Mouse (Mus musculus) mature B cell (primary cell): ENCODE measurements around the gene Ifna1.

Experiments used
- in situ Hi-C: fragments of 300-500 bp; cut with MboI; formaldehyde crosslinking; loops from 2 replicates; pipeline ENCODE4 v1.14.3; 2019

Ifna1 gene

DNA sequence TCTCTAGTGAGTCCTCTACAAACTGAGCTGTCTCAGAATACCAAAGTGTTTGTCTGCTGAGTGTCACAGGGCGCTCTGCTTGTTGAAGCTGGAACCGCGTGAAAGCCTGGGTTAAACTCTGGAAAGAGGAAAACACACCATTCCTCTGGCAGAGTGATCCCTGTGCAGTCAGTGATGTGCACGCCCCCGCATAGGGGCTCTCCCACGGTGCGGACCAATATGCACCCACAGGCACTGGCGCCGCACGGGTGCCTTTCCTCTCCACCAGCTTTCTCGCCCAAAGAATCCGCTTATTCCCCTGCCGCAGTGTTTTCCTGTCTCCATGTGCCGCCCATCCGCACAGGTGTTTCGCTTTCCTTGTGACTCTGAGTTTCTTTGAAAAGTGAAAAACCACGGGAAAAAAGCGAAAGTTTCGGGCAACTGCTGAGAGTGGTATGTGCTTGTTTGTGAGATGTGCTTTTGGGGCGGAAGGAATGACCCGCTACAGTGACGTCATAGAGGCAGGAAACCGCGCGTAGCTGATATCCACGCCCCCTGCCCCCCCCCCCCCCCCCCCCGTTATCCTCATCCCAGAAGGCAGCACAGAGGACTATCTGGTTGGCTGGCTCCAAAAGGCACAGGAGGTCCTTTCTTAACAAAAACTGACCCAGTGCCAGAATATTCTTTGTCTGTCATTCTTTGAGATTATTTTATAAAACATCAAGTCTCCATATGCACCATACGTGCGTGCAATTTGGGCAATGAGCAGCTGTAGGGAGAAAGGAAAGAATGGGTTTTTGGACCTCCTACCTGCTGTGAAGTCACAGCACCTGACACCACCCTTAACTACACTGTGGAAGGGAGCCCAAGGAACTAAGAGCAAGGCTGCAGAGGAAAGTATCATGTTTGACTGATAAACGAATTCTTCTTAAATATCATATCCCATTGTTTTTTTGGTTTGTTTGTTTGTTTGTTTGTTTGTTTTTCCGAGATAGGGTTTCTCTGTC, 18.3 kb downstream of the Ifna1 start:
- in situ Hi-C loops = loop anchor here (25.0 kb wide), 3 partner anchors 131 to 419 kb away; partner anchors contain the start of genes Cdkn2a and Mtap

GRCm38 (mm10) chr4:88872691-88873090, 22.8 kb downstream of the Ifna1 start:
- in situ Hi-C loops = loop anchor here (25.0 kb wide), 3 partner anchors 135 to 415 kb away; partner anchors contain the start of genes Cdkn2a and Mtap

DNA sequence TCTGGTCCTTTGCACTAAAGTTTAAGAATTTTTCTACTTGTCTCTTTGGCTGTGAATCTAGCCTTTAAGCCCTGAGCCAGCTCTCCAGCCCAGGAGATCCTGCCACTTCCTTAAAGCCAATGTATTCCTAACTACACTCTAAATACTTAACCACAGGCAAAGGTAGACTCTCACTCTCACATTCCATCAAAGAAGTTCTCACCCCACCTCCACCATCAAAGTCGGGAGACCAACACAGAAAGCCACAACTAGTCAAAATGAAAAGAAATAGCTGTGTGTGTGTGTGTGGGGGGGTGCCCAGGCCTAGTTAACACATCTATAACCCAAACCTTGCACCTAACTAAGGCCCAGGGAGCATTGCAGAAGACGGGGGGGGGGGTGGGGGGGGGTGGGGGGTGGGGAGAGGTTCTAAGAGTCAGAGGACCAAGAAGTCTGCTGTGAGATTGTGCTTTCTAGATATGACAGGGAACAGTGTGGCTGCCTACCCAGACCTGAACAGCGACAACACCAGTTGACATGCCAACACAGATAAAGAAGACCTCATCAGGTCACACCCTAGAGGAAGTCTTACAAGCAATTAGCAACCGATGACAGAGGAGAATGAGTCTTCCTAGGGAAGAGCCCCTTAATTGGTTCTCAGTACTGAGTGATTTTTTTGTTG, 25.7 kb downstream of the Ifna1 start:
- in situ Hi-C loops = no loop called here

DNA sequence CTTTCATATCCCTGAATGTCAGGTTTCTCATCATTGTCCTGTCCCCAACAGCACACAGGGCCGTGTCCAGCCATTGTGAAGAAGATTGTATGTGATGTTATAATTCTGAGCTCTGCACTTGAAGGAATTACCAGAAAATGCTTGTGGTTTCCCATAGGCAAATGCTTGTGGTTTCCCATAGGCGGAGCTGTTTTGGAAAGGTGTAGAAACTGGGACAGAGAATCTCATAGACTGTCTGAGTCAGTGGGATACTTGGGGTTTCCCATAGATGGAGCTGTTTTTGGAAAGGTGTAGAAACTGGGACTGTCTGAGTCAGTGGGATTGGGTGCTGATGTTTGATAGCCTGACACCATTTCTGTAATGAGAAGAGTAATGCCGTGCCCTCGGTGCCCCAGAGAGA, 26.6 kb downstream of the Ifna1 start:
- in situ Hi-C loops = no loop called here

- in situ Hi-C loops = no loop called here
Measured at GRCm38 (mm10) chr4:88878246-88878645, 28.4 kb downstream of the Ifna1 start.

- in situ Hi-C loops = no loop called here
Measured at GRCm38 (mm10) chr4:88878772-88879171, 28.9 kb downstream of the Ifna1 start.

DNA sequence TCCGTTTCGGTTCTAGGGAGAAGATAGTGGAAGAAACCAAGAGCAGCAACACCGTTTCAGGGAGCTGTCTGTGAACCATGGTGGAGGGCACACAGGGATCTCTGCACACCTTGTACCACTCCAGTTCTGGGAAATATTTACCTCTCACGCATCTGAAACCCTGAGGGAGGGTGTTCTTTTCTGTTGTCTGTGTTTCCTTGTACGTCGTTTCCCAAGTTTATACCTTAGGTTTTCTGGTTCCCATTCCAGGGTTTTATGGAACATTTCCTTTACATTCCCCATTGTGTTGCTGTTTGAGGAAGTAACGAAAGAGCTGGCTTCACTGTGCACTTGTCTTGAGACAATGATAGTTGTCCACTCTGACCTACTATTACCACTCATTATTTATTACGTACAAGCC, 30.2 kb downstream of the Ifna1 start, which contains the start of gene Ifne:
Ifne (minus strand) TSS at position 101 of the 400 bp plus-strand sequence.
- in situ Hi-C loops = no loop called here

DNA sequence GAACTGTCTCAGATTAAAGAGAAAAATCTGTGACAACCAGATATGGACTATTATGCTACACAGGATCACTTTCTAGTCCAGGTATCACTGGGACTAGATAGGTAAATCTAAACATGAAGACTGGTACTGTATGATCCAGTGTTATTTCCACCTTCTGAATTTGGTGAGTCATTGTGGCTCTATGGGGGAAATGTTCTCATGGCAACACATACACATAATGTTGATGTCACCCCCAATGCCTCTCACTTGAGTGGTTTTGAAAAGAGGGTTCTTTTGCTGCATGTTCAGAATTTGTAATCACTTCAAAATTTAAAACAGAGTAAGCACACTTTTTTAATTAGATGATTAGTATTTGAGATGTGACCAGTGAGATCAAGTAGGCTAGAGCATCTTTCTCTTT, 38.3 kb downstream of the Ifna1 start:
- in situ Hi-C loops = no loop called here

GRCm38 (mm10) chr4:88893201-88893754, 43.4 kb downstream of the Ifna1 start:
- in situ Hi-C loops = no loop called here
